Mouse (Mus musculus): ENCODE data around the gene Gpd2.

The Gpd2 gene

DNA sequence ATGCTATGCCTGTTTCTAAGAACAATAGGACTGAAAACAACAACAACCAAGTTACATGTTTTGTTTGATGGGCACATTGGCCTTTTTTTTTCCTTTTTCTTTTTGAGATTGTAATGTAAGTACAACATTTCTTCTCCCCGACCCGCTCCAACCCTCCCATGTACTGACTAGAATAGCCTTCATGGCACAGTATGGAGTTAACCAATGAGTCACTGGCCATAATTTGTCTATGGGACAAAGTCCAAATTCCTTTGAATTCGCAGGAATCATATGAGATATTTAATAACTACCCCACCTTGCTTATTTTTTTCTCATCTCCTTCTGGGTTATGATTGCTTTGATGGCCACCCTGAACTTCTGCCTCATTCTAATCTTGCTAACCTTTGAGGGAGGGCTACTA, 12.7 kb downstream of the Gpd2 start:
- no peak for DNase-seq (ENCODE audit: low spot score in 2 of 2)

DNA sequence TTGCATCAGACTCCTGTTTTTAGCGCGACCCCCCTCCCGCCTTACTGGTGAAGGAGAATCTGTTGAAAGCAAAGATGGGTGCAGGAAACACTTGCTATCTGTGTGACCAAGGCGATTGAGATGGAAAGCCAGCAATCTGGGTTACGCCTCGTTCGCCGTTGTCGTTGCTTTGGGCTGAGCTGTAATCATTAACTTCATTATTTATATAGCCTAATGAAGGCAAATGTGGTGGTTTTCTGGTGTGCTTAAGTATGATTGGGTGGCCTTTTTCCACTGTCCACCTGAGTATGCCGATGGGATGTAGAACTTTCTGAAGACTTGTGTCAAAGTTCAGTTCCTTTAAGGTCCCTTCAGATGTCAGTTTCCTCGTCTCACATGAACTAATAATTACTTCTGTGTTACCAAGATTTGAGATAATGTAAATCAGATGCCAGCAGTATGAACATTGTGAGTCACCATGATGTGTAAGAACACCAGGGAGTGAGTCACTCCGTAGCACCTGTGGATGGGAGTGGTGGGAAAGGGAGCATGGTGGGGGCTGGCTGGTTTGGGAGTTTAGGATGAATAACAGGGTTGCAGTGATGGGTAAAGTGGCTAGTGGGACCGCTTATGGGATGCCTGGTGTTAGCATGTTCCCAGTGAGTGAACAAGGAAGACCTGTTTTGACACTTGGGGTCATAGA, 14.3 kb downstream of the Gpd2 start:
- DNase-seq (ENCODE audit: low spot score in 2 of 2), result no peak

DNA sequence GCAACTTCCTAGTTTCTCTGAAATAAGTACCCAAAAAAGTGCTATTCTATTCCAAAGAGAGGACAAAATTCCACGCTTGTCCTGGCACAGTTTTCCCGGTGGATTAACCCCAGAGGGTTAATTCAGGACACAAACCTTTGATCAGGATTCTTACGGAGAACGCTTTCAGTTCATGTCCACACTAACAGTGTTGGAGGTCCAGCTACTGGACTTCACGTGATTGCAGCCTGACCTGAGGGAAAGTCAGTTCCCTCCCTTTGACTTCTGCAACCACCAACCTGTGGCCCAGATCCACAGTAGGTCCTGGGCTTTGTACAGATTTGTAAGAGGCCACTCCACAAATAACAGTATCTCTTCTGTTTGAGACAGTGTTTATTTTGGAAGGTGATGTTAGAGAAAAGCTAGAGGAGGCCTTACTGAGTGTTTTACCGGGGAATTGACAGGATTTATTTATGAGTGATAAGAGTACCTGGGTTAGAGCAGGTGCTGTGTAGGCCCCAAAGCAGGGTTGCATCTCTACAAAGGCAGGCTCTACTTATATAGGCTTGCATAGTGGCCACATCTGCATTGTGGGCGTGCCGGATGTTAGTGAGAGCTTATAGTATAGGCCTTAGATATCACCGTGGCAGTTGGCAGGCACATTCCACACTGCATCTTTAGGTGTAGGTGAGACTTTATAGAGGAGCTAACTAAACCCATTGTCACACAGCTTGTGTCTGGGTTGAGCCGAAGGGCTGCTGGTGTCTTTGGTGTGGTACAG, 15.3 kb downstream of the Gpd2 start:
- no peak for DNase-seq (ENCODE audit: low spot score in 2 of 2)

DNA sequence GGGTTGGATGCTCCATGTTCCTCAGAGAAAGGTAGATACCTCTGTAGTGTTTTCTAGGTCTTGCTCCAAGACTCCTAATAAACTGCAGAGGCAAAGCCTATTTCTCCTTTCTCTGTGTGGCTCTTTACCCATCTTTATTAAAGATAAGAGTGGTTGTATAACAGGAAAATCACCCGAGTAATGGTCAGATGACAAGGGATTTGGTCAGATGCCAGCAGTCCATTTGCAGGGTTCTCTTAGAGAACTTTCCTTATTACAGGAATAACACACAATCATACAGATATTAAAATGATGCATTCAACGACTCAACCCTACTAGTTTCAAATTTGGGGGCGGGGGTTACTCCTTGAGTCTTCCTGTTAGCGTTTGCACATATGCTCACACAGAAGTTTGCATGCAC, 16.8 kb downstream of the Gpd2 start:
- no peak for DNase-seq (ENCODE audit: low spot score in 2 of 2)

DNA sequence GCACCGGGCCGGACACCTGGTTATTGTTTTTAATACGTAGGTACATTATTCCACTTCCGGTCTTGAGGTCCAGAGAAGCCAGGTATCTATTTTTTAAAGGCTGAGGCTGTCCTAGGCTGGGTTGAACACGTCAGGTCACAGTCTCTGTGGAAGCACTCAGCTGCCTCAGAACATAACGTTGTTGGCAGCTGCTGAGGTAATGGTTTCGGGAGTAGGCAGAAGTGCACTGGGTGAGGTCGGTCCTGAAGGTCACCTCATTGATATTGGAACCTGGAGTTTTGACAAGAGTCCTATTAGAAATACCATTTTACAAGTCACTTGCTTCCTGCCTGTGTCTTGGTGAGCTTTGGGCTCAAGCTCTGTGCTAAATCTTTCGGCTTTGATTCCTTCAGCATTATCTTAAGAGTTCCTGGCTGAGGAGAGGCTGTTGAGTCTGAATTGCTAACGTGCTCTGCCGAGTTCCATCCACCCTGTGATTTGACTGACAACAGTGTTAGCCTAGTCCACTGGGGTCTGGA, 17.8 kb downstream of the Gpd2 start:
- DNase-seq (ENCODE audit: low spot score in 2 of 2), result no peak

DNA sequence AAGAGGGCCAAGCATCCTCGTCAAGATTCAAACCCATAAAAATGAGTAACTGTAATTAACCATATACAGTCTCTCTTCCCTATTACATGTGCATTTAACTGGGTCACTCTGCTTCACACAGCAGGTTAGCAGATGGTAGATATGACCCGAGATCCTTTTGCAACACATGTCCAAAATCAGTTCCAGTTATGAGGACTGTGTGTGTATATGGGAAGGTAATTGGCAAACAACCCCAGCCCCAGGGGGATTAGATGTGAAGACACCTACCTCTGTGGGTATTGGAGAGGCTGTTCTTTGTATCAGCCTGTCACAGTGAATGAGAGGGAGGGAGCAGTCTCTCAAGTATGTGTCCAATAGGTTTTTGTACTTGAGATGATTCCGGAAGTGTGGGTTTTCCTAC, 18.4 kb downstream of the Gpd2 start:
- no peak for DNase-seq (ENCODE audit: low spot score in 2 of 2)

DNA sequence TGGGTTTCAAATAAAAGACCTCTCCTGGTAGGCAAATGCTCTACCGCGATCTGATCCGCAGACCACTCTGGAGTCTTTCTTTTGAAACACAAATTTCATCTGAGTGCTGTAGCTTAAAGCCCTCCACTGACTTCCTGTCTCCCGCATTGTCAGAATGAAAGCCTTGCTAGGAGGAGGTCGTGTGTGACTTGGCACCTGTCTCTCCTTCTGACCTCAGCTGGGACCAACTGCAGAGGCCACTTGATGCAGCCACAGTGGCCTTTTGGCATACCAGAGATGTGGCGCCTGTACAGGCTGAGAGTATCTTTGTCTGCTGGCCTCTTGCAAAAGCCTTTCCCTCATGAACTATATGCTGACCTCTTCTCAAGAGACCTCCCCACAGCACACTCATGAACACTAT, 19.0 kb downstream of the Gpd2 start:
- no peak for DNase-seq (ENCODE audit: low spot score in 2 of 2)

DNA sequence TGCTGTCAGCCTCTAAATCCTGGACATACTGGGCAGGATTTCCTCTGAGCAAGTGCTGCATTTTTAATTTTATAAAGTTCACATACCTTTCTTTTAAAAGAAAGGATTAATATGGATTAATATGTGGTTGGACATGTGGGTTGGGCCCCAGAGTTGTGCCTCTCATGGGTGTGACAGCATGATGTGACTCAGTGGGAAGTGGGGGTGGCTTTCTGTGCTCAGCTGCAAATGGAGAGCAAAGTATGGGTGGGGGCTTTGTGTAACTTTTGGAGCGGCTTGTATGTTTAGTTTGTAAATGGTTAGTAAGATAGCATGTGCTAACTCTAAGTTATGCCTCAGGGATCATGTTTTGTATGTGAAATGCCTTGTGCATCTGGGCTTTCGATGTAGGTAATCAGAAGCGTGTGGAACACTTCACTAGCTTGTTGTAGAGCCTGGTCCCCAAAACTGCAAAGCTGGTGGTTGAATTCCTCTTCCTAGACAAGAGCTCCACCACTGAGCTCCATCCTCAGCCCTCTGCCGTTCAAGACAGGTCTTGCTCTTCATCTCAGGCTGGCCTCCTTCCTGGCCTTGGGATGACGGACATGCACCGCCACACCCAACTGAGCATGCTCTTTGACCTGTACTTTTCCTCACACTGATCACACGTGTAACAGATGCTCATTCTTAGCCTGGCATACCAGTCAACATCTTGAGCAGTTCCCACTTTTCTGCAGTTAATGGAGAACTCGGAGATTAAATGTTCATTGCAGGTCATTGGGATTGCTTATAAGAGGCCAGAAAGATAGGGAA, 24.0 kb downstream of the Gpd2 start:
- DNase-seq (ENCODE audit: low spot score in 2 of 2), result no peak

DNA sequence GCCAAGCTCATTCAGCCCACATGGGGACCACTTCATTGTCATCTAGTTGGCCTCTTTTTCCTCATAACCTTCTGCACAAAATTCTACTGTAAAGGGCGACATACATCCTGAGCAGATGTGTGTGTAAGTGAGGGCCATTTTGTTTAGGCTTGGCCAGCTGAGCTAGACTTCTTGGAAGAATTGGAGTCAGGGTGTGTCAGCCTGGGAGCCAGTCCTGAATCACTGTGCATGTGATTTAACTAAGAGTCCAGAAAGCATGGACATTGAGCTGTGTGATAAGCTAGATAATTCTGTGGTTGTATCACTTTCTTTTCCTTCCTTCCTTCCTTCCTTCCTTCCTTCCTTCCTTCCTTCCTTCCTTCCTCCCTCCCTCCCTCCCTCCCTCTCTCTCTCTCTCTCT, 26.0 kb downstream of the Gpd2 start:
- no peak for DNase-seq (ENCODE audit: low spot score in 2 of 2)

DNA sequence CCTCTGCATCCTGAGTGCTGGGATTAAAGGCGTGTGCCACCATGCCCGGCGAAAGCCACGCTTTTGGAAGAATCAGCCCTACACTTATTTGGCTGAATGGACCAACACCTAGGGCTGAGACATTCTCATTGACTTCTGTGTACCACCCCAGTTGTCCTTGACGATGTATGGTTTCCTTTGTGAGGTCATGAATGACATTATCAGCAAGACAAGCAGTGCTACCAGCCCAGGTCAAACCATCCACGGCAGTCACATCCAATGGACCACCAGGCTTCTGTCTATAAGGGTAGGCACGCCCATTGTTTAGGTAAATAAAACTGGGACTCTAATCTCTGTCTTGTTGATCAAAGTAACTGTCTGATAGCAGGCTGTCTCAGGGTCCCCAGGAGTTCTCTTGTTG, 27.5 kb downstream of the Gpd2 start:
- DNase-seq (ENCODE audit: low spot score in 2 of 2), result no peak

DNA sequence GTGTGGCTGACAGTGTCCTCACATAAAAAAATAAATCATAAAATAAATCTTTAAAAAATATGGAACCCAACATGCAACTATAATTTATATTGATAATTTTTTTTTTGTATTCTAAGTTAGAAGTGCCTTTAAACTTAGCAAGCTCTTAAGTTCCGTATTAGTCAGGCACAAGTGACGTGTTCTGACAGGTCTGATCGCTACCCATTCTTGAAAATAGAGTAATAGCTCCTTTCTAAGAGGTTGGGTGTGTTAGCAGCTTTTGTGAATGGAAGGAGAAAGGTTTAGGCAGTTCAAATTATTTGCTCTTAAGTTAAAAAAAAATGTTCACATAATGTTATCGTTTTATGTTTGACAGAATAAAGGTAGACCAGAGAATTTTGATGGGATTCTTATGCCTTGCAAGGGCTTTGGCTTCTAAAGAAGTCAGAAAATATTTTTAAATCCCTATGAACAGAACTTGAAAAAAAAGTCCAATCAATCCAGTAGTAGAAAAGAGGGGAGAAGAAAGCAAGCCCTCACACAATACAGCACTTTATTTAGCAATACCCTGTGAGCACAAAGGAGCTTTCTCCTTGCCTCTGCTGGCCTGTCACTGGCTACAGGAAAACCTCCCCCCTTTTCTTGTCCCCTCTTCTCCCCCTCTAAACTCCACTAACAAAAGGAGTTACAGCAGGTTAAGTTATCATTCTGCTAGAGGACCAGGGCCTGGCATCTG, 29.4 kb downstream of the Gpd2 start:
- no peak for DNase-seq (ENCODE audit: low spot score in 2 of 2)

DNA sequence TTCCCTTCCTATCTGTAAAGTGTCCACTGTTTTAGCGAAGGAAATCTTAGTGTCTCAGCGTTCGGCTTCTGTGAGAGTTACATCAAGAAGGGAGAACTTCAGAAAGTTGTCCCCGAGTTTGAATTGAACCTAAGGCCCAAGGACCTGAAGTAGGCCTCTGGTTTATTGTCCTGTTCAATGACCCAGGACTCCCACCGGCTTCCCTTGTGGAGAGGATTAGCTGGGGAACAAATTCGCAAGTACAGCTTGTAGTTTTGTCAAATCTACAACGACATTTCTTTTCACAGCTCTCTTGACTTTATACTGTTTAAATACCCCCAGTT, 29.9 kb downstream of the Gpd2 start:
- DNase-seq (ENCODE audit: low spot score in 2 of 2), result no peak

DNA sequence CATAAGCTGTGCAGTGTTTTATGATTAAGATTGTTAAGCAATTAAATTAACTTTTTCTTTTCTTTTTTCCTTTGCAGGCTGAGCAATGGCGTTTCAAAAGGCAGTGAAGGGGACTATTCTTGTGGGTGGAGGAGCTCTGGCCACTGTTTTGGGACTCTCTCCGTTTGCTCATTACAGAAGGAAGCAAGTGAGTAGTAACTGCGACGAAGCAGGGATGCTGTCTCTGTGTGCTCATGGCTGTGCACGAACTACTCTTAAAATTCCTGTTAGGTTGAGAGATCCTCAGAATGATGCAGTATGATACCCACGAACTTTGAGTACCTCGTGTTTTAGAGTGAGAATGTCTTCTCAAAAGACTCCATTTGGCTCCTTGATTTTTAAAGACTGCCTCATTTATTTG, 30.5 kb downstream of the Gpd2 start:
- DNase-seq (ENCODE audit: low spot score in 2 of 2), result peak in 1 of 2 experiments; percentile 10

DNA sequence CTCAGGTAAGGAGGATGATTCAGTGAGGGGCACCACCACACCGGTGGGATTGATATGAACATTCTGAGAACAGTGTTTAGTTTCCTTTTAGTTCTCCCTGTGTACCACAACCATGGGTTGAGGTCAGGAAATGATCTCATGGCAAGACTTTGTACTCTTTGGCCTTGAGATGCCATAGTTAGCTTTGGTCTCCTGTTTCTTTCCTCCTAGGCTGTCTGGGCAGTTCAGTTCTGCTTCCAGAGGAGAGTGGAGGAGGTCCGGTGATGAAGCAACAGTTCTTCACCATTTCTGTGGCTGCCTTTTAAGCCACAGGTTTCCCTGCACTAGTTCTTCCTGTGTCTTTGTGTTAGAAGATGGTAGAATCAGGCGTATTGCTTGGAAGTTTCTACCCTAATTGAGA, 31.4 kb downstream of the Gpd2 start:
- DNase-seq (ENCODE audit: low spot score in 2 of 2), result no peak

DNA sequence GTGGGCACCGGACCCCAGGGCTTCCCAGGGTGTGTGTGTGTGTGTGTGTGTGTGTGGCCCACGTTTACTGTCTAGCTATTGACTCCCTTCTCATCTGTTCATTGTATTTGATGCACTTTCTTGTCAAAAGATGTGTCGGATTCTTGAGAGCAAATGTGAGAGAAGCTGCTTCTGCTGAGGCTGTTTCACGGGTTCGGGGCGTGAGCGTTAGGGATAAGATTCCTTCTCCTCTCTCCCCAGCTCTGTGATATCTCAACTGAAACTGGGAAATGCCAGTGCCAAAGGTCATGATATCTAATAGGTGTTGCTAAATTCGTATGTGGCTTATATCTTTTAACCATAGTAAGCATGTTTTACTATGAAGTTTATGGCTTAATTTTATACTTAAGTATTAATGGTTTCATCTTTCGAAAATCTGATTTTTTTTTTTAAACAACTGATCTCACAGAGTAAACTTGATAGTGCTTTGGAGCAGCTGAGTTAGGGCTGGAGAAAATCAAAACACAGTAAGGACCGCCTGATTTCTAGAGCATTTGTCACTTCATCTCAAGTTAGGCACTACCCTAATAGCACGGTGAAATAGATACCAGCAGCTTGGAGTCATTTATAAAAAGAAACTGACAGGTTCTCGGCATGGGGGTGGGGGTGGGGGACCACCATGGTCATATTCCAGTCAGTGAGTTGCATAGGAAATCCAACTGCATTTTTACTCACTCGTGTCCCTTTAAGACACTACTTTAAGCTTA, 32.4 kb downstream of the Gpd2 start:
- no peak for DNase-seq (ENCODE audit: low spot score in 2 of 2)

DNA sequence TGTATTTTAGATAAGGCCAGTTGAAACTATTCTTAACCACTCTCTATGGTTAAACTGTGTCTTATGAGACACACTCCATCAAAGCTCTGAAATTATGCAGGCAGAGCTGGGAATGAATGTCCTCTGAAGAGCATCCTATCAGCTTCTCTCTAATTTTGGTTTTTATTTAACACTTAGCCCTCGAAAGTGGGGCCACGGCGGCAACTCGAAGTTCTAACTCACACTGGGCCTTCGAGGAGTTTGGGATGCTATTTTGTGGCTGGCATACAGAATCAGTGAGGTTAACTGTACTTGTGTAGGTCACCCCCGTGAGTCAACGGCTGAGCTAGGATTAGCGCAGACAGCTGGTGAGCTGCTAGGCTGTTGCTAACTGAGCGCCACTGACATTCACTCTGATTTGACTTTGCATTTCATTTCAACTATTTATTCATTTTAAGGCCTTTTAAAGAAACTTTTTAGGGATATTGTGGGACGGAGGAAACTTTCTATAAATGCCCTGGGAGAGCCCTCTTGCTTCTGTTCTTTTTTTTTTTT, 42.8 kb downstream of the Gpd2 start:
- DNase-seq (ENCODE audit: low spot score in 2 of 2), result peak; percentile 13 to 30

DNA sequence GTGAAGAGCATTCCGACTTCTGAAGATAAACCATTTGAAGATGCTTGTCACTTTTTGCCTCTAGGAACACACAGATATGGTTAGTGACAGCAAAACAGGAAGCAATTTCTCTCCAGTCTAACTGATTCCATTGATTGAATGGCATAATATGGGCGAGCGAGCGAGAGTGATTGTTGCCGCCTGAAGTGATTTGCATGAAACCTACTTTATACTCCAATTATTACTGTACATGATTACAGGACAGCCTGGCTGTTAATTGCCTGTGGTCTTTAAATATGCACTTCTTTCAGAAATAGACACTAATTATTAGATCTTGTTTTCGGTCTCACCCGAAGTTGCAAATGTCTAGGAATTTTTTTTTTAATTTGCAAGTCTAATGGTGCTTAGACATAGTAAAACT, 46.4 kb downstream of the Gpd2 start:
- no peak for DNase-seq (ENCODE audit: low spot score in 2 of 2)

DNA sequence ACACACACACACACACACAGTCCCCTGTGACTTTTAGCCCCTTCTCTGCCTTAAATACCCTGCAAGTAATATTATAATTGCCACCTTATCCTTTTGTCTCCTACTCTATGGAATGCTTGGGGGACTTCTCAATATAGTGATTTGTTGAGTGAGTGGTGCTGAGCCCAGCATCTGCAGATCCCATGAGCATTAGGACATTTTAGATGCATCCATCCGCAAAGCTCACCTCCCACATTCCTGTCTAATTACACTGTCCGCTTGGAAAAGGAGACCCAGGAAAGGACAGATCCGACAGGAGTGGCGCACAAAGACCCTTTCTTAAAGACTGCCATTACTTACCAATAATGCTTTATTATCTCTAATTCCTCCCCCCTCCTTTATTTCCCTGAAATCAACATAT, 47.8 kb downstream of the Gpd2 start:
- DNase-seq (ENCODE audit: low spot score in 2 of 2), result no peak

DNA sequence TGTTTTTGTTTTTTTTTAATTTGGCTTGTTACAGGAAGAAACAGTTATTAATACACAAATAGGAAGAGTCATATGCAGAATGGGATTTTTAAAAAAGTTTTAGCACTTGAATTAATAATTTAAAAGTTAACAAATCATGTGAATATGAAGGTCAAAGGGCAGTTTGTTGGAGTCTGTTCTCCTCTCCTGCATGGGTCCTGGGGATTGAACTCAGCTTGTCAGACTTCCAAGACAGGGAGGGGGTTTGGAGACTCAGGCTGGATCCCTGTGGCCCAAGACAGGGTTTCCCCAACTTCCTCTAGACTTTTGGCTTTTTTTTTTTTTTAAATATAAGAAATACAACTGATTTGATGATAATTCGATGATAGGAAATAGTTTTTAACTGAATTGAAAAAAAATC, 50.6 kb downstream of the Gpd2 start:
- DNase-seq (ENCODE audit: low spot score in 2 of 2), result no peak

DNA sequence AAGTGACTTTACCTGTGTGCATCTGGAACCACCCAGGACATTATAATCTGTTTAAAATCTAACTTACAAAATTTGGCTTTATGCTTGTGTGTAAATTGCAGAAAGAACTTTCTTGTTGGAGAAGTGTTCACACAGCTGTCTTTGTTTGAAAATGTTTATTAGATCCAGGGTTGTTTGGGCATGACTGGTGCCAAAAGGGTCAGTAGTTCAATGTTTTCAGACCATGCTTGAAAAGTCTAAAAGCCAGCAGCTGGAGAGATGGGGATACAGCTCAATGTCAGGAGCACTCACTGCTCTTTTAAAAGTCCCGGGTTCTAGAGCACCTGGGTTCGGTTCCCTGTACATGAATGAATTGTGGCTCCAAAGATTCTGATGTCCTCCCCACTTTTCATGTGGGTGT, 56.1 kb downstream of the Gpd2 start:
- DNase-seq (ENCODE audit: low spot score in 2 of 2), result no peak

DNA sequence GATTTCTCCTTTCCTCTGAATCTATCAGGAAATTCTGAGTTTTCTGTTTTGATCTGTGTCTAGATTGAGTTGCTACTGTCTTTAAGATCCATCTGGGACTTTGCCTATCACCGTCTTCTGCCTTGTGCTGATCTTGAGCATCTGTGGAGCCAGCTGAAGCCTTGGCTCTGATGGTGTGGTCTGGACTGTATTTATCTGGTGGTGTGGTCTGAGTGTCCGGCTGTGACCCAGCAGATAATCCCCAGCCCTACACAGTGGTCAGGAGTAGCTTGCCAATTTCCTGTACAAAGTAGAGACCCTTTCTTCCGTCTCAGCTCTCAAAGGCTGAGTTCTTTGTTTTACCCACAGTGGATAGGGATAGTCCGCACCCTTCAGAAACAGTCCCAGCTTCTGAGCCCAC, 58.6 kb downstream of the Gpd2 start:
- no peak for DNase-seq (ENCODE audit: low spot score in 2 of 2)
